Mouse (Mus musculus) C2C12 (cell line): Measurements from ENCODE around the gene Gm49405. TPM values are rescaled to one million over a fixed set of nuclear protein-coding genes. Genes with fewer than 3 reads are reported as not detected.

Experiments
- H3K27me3 ChIP-seq: one replicate; pipeline ENCODE4 v1.6.1; 2011; ENCODE audit not compliant: control insufficient read depth, insufficient read depth, insufficient read length
- H3K36me3 ChIP-seq: one replicate; pipeline ENCODE4 v1.6.1; 2011; ENCODE audit not compliant: control insufficient read depth, insufficient read depth
- H3K4me3 ChIP-seq: one replicate; pipeline ENCODE4 v1.5.1; 2011; ENCODE audit warnings: mild to moderate bottlenecking, control low read depth; ENCODE audit not compliant: poor library complexity, insufficient read depth, severe bottlenecking
- H3K79me2 ChIP-seq: one replicate; pipeline ENCODE4 v1.6.1; 2011; ENCODE audit not compliant: control insufficient read depth, insufficient read depth
- H3K79me3 ChIP-seq: one replicate; pipeline ENCODE4 v1.6.1; 2011; ENCODE audit warnings: low read depth, control low read depth
- H3ac ChIP-seq: one replicate; pipeline ENCODE3; 2011; ENCODE audit warnings: low read depth; ENCODE audit not compliant: control insufficient read depth, insufficient read length
- CEBPB ChIP-seq: IDR thresholded peaks from one replicate; pipeline ENCODE4 v1.6.1; 2011; ENCODE audit warnings: low read depth, mild to moderate bottlenecking, control low read depth, moderate library complexity
- CTCF ChIP-seq: IDR thresholded peaks from one replicate; pipeline ENCODE4 v1.5.1; 2011; ENCODE audit not compliant: control insufficient read depth, insufficient read depth, insufficient read length
- FOSL1 ChIP-seq: IDR thresholded peaks from one replicate; pipeline ENCODE4 v1.8.0; 2011; ENCODE audit warnings: mild to moderate bottlenecking, low read length; ENCODE audit not compliant: poor library complexity, insufficient read depth, severe bottlenecking
- MAX ChIP-seq: IDR thresholded peaks from one replicate; pipeline ENCODE4 v1.6.1; 2011; ENCODE audit warnings: mild to moderate bottlenecking, control low read depth
- MYOD1 ChIP-seq: IDR thresholded peaks from one replicate; pipeline ENCODE4 v1.6.1; 2011; ENCODE audit warnings: low read depth; ENCODE audit not compliant: control insufficient read depth, insufficient read length
- MYOG ChIP-seq: IDR thresholded peaks from one replicate; pipeline ENCODE4 v1.6.1; 2011; ENCODE audit not compliant: control insufficient read depth, insufficient read length; ENCODE audit errors: extremely low read depth
- USF1 ChIP-seq: IDR thresholded peaks from one replicate; pipeline ENCODE4 v1.6.1; 2011; ENCODE audit warnings: low read depth, mild to moderate bottlenecking, control low read depth, moderate library complexity
- polyA plus RNA-seq: library from polyadenylated mRNA; unstranded; fragments of >200 nt; fragmentation: generic; extraction: Trizol; gene quantifications from one replicate; pipeline ENCODE4 v1.2.1, GENCODE M21; 2012; ENCODE audit warnings: missing spikeins

The Gm49405 gene
- polyA plus RNA-seq, 1 experiment, result 0.28 TPM

DNA sequence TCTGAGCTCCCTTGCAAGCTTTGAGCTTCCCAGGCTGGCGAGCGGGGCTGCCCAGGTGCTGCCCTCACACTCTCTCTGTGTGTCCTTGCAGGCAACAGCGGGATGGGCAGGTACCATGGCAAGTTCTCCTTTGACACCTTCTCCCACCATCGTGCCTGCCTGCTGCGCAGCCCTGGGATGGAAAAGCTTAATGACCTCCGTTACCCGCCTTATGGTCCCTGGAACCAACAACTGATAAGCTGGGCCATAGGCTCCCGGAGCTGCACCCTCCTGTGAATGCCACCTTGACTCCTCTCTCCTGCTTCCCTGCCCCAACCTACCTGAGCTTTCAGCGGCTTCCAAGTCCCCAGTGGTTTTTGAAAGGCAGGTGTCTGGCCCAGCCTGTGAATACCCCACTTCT lies 19.5 kb upstream of the Gm49405 start:
- Histone ChIP-seq H3K79me3 (no peaks in the 10 kb centered on the region), H3K36me3 (no peaks in the 10 kb centered on the region), H3K4me3 (no peak overlapping the region), H3K27me3 (no peaks in the 10 kb centered on the region), H3ac (no peak overlapping the region), H3K79me2 (no peaks in the 10 kb centered on the region)
- TF ChIP-seq MYOG (no peak), CEBPB (no peak), CTCF (no peak), MAX (no peak), MYOD1 (no peak), FOSL1 (no peak), USF1 (no peak)

- Histone ChIP-seq H3K79me2 (no peaks in the 10 kb centered on the region), H3ac (no peak overlapping the region), H3K36me3 (no peaks in the 10 kb centered on the region), H3K79me3 (no peaks in the 10 kb centered on the region), H3K27me3 (no peaks in the 10 kb centered on the region), H3K4me3 (no peak overlapping the region)
- no peak for TF ChIP-seq CTCF
- no peak for TF ChIP-seq FOSL1
- TF ChIP-seq MYOG, result no peak
- no peak for TF ChIP-seq MAX
- no peak for TF ChIP-seq MYOD1
- TF ChIP-seq USF1, result no peak
- TF ChIP-seq CEBPB, result no peak
Measured at GRCm38 (mm10) chr19:3983527-3984200, 16.8 kb upstream of the Gm49405 start.

DNA sequence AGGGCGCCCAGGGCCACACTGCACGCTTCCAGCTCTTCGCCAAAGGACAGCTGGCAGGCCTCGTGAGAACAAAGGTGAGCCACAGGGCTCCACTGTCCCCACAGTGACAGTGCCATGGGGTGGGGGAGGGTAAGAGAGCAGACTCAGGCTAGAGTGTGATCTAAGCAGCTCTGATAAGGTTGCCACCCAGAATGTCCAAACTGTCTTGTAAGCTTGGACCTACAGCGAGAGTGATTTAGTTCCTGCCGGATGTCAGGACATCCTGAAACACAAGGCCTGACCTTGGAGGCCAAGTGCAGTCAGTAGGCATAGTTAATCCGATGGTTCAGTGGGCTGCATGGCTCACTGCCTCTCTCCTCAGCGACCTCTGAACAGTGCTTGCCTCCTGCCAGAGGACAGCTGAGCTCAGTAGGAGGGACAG lies 15.2 kb upstream of the Gm49405 start:
- no peaks in the 10 kb centered on the region for H3K36me3 ChIP-seq
- no peak overlapping the region for H3K4me3 ChIP-seq
- no peak overlapping the region for H3ac ChIP-seq
- TF ChIP-seq USF1 (no peak), MAX (no peak), CEBPB (no peak), FOSL1 (no peak), MYOD1 (no peak), CTCF (no peak), MYOG (no peak)
- H3K79me2 ChIP-seq, result no peaks in the 10 kb centered on the region
- H3K27me3 ChIP-seq, result no peaks in the 10 kb centered on the region
- no peaks in the 10 kb centered on the region for H3K79me3 ChIP-seq

- TF ChIP-seq CEBPB, result no peak
- no peak for TF ChIP-seq MYOG
- no peak for TF ChIP-seq USF1
- TF ChIP-seq MAX, result no peak
- no peak for TF ChIP-seq FOSL1
- no peak for TF ChIP-seq MYOD1
- TF ChIP-seq CTCF, result no peak
- H3K4me3 ChIP-seq, result no peak within 1 kb of the TSS
Measured at GRCm38 (mm10) chr19:3986334-3986733, 14.1 kb upstream of the Gm49405 start, which contains the start of gene Acy3. Gene Acy3 (plus strand): TSS chr19:3986570.

GRCm38 (mm10) chr19:3988066-3988465 lies 12.4 kb upstream of the Gm49405 start:
- no peaks in the 10 kb centered on the region for H3K36me3 ChIP-seq
- no peaks in the 10 kb centered on the region for H3K79me3 ChIP-seq
- H3K4me3 ChIP-seq, result no peak overlapping the region
- TF ChIP-seq USF1 (no peak), MYOG (no peak), CEBPB (no peak), CTCF (no peak), MYOD1 (no peak), FOSL1 (no peak), MAX (no peak)
- H3K27me3 ChIP-seq, result peaks cover 18% of the 10 kb centered on the region
- H3K79me2 ChIP-seq, result no peaks in the 10 kb centered on the region
- H3ac ChIP-seq, result no peak overlapping the region

More at GRCm38 (mm10) chr19:3986334-3986733, 14.1 kb upstream of the Gm49405 start, which contains the start of gene Acy3:
- Histone ChIP-seq H3ac (no peak within 1 kb of the TSS), H3K79me3 (no peaks in the 10 kb centered on the region), H3K36me3 (no peaks in the 10 kb centered on the region), H3K27me3 (peaks cover under 1% of the 10 kb centered on the region), H3K79me2 (no peaks in the 10 kb centered on the region)

- Histone ChIP-seq H3K79me2 (no peaks in the 10 kb centered on the region), H3ac (no peak overlapping the region), H3K27me3 (peaks cover 23% of the 10 kb centered on the region), H3K4me3 (no peak overlapping the region), H3K36me3 (no peaks in the 10 kb centered on the region), H3K79me3 (no peaks in the 10 kb centered on the region)
- TF ChIP-seq USF1 (no peak), FOSL1 (no peak), MAX (no peak), CTCF (no peak), MYOG (no peak), MYOD1 (no peak), CEBPB (no peak)
Measured at GRCm38 (mm10) chr19:3988750-3989149, 11.7 kb upstream of the Gm49405 start.
